Mouse (Mus musculus): ENCODE data around the gene Rexo2. TPM values are rescaled to one million over a fixed set of nuclear protein-coding genes. Genes with fewer than 3 reads are reported as not detected.
A peak's percentile ranks its signal among the peaks of the same experiment; 100 is the strongest.
"Not testable (repeated sequence)": the region's sequence is repeated elsewhere in the genome, so short reads cannot be mapped to it uniquely, and the experiment has no call there.

Gene Rexo2
- total RNA-seq, 2 experiments from 2014 or later = 112 to 168 TPM

DNA sequence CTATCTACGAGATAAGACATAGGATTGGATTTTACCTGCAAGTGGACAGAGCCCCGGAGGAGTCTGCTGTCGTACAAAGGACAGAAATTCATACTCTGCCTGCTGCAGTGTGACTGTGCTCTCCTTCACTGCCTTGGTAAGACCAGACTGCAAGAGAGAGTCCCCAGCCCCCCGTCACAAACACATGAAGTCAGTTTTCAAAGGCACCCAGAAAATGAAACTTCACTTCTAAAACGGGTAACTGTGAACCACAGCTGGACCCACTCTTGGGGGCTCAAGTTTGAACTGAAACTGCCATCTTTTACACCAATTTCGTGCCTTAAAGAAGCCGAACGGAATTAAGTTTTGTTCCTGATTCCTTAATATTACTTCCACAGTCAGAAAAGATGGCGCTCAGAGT is 6.1 kb downstream of the Rexo2 start:
- ATAC-seq (ENCODE audit: poor library complexity, severe bottlenecking) = no peak

- ATAC-seq (ENCODE audit: poor library complexity, severe bottlenecking) = no peak
Measured at GRCm38 (mm10) chr9:48473131-48473530, 7.3 kb downstream of the Rexo2 start.

DNA sequence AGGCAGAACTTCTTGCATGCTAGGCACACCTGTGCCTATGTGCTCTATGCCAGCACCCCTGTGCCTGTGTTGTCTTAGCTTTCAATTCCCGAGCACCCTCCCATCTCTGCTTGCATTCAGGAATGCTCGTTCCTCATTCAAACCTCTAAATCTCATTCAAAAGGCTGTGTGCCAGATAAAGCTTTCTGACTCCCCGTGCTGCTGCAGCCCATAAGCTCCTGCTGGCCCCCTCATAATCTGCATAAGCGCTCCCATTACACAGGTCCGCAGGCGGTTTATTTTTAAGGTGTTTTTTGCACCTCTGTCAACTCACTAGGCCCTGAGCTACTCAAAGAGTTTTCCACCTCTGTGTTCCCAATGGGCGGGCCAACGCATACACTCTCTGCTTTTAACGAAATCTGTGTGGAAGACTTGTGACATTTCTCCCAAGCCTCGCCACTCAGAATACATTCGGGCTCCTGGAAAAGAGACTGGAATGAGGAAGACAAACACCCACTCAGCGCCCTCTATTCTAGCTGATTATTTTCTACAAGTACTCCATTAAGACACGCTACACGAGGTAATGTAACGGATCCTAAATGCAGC is 7.9 kb downstream of the Rexo2 start:
- no peak for ATAC-seq (ENCODE audit: poor library complexity, severe bottlenecking)

- not testable (repeated sequence) for ATAC-seq (ENCODE audit: poor library complexity, severe bottlenecking)
Measured at GRCm38 (mm10) chr9:48467471-48467870, 13.0 kb downstream of the Rexo2 start.

- peak; percentile 94 for ATAC-seq (ENCODE audit: poor library complexity, severe bottlenecking)
Measured at GRCm38 (mm10) chr9:48466804-48467203, 13.6 kb downstream of the Rexo2 start.

DNA sequence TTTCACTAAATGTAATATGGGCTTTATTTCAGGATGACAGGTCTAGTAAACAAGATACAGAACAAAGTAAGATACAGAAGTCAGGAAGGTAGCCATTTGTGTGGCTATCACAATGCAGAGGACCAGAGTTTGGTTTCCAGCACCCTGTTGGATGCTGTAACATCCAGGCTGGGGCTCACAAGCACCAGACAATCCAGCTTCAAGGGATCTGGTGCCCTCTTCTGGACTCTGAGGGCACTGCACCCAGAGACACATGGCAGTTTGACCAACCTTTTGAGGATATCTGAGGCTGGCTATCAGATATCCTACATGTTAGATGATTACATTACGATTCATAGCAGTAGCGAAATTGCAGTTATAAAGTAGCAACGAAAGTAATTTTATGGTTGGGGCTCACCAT is 14.8 kb downstream of the Rexo2 start:
- ATAC-seq (ENCODE audit: poor library complexity, severe bottlenecking) = peak; percentile 47

- ATAC-seq (ENCODE audit: poor library complexity, severe bottlenecking) = peak; percentile 83
Measured at GRCm38 (mm10) chr9:48461545-48461944, 18.9 kb downstream of the Rexo2 start.

GRCm38 (mm10) chr9:48460720-48461119 is 19.7 kb downstream of the Rexo2 start:
- no peak for ATAC-seq (ENCODE audit: poor library complexity, severe bottlenecking)

DNA sequence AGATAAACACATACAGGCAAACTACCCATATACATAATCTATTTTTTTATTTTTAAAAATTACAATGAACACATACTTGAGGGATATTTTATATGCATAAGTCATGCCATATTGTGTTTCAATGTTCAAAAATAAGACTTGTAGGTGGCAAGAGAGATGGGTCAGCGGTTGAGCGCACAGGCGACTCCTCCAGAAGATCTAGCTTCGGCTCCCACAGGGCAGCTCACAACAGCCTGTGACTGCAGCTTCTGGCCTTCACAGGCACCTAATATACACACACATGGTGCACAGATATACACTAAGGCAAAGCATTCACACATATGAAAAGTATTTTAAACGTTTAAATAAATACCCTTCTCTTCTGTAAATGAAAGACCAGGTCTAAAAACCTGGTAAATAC is 21.0 kb downstream of the Rexo2 start:
- no peak for ATAC-seq (ENCODE audit: poor library complexity, severe bottlenecking)

DNA sequence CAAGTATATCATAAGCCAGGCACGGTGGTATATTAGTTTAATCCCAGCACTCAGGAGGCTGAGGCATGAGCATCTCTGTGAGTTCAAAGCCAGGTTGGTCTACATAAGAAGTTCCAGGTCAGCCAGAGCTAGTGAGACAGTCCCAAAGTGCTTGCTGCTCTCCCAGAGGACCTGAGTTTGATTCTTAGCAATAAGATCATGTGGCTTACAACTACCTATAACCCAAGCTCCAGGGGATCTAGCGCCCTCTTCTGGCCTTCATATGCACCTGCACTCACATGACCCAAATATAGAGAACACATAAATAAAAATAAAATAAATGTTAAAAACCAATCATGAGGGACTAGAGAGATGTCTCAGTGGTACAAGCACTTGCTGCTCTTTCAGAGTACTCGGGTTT is 21.5 kb downstream of the Rexo2 start:
- ATAC-seq (ENCODE audit: poor library complexity, severe bottlenecking) = no peak

DNA sequence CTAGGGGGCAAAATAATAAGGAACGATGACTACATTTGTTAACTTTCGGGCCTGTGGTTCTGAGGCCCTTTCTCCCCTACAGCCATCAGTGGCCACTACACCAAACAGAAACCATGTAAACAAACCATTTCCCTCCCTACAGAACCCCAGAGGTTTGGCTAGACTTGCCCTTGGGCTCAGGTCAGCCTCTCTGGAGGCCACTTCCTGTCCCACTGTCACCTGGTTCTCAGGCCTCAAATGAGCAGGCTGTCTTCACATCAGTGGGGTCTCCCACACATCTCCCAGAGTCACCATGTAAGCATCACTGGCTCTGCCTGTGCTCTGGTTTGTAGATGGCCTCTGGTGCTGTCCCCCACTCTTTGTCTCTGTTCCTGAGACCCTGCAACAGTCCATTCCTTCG is 24.5 kb downstream of the Rexo2 start:
- no peak for ATAC-seq (ENCODE audit: poor library complexity, severe bottlenecking)

DNA sequence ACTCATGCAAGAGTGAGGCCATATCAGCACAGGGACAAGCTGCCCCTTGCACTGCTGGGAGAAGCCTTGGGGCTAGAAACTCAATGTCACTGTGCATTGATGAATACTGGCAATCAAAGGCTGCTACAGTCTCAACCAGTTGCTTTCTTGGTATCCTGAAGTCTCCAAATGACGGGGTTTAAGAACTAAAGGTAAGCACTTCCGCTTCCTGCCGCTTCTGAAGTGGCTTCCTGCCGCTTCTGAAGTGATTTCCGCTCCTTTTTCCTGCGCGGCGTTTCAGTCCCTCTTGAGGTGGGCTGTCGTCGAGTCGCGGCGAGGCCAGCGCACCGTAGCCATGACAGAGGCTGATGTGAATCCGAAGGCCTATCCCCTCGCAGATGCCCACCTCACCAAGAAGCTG is 30.4 kb downstream of the Rexo2 start:
- no peak for ATAC-seq (ENCODE audit: poor library complexity, severe bottlenecking)

DNA sequence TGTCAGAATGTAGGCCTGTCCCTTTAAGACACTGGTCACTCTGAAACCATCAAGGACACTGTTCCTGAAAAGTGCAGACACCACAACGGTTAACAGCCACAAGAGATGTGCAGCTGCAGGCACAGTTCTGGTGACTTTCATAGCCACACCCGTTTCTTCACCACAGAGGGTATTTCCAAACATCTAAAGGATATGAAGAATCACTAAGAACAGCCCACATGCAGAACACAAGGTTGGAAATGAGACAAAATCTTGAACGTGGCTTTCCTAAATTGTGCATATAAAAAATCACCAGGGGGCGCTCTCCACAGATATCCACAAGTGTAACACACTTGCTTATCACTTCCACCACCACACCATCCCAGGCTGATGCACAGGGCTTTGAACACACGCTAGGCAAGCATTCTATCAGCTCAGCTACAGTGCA is 32.6 kb downstream of the Rexo2 start:
- peak; percentile 83 for ATAC-seq (ENCODE audit: poor library complexity, severe bottlenecking)

DNA sequence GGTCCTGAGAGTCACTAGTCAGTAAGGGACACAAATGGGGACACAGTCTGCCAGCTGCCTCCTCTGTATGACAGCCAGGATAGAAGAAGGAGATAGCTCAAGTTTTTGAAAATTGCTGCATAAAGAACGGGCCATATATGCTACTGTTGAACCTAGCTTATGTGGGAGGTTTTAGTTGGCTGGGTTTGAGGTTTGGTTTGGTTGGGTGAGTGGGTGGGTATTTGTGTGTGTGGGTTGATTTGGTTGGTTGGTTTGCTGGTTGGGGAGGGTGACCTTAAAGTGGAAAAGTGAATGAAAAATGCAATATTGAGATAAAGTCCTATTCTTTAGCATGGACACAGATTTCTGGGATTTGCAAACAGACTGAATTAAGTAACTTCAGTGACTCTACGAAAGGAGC is 35.6 kb downstream of the Rexo2 start:
- ATAC-seq (ENCODE audit: poor library complexity, severe bottlenecking) = no peak

DNA sequence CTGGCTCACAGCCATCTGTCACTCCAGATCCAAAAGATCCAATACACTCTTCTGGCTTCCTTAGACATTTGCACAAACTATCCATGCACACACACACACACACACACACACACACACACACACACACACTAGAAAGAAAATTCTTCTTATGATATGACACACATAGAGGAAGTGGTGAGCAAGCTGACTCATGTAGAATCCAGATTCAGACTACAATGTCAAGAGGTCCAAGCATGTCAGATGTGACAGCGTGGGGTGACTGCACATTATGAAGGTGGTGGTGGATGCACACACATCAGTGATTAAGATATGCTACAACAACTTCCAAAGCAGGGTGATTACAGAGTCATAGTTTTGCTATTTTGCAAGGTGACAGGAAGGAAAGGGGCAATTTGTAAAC is 36.5 kb downstream of the Rexo2 start:
- ATAC-seq (ENCODE audit: poor library complexity, severe bottlenecking) = peak; percentile 61

DNA sequence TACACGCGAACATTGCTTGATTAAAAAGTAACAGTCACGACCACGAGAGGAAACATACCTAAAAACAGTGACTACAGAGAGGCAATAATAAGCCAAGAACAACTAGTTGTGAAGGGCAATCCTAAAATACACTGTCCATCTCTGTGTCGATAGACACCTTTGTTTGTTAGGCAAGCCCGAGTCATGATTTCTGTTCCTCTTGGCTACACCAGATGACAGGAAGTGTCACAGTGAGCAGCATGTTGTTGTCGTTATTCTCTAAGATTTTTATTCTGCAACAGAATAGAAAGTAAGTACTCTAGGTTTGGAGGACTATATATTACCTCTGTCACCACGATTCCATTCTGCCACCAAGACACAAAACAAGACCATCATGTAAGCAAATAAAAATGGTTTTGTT is 48.0 kb downstream of the Rexo2 start:
- peak; percentile 59 for ATAC-seq (ENCODE audit: poor library complexity, severe bottlenecking)

GRCm38 (mm10) chr9:48427176-48427575 is 53.2 kb downstream of the Rexo2 start:
- ATAC-seq (ENCODE audit: poor library complexity, severe bottlenecking) = no peak

GRCm38 (mm10) chr9:48423256-48423655 is 57.2 kb downstream of the Rexo2 start:
- ATAC-seq (ENCODE audit: poor library complexity, severe bottlenecking) = no peak

- ATAC-seq (ENCODE audit: poor library complexity, severe bottlenecking) = peak; percentile 90
Measured at GRCm38 (mm10) chr9:48422382-48422781, 58.0 kb downstream of the Rexo2 start.

DNA sequence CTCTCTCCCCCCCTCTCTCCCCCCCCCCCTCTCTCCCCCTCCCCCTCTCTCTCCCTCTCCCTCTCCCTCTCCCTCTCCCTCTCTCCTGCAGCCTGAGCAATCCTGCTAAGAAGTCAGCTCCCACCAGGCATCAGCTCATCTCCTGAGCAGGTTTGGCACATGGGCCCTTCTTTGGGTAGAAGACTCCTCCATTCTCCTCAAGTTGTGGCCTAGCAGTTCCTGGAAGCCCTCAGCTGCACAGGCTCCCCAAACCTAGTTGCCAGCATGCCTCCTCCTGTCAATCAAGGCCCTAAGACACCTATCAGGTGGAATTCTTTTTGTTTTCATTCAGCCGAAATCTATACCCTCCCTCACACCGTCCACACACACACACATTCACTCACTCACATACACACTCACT is 58.9 kb downstream of the Rexo2 start:
- no peak for ATAC-seq (ENCODE audit: poor library complexity, severe bottlenecking)

DNA sequence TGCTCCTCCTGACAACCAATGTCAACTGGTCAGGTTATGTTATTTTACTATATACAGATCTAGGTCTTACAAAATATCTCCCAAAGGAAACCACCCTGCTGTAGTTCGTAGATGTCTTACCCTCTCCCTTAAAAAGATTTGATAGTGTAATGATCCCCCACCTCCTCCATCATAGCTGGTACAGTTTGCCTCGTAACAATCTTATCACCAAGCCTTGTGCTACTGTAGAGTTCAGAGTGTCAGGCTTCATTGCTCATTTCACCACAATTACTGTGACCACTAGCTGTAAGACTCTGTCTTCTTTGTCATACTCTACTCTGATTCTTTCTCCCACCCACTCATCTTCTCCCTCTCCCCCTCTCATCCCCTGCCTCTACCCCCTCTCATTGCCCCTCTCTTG is 59.4 kb downstream of the Rexo2 start:
- no peak for ATAC-seq (ENCODE audit: poor library complexity, severe bottlenecking)

DNA sequence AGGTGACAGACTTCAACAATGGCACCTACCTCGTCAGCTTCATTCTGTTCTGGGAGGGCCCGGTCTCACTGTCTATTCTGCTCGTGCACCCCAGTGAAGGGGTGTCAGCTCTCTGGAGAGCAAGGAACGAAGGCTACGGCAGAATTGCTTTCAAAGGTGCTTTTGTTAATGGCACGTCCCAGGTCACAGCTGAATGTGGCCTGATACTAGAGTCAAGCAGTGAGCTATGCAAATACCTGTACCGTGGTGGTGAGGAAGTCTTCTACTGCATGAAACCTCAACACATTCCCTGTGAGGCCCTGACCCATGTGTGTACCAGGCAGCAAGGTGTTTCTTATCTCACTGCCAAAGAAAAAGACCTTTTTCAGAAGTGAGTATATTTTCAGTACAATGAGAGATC is 60.0 kb downstream of the Rexo2 start:
- no peak for ATAC-seq (ENCODE audit: poor library complexity, severe bottlenecking)

DNA sequence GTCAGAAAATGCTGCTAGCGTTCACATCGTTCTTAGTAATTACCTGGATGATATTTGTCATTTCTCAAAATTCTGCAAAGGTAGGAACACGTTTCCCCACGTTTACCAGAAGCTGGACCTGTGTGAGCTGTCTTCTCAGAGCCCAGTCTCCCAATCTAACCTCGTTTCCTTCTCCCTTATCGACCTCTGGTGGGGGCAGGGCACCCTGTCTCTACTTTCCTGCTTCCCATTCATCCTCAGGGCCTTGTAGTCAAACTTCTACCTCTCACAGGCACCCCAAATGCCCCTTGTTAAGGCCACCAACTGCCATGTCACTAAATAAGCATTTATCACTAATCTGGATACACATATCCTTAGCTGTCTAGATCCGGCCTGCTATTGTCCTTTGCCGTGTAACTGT is 61.6 kb downstream of the Rexo2 start:
- no peak for ATAC-seq (ENCODE audit: poor library complexity, severe bottlenecking)
